Mouse (Mus musculus): ENCODE measurements around the gene Sf1. TPM values are rescaled to one million over a fixed set of nuclear protein-coding genes. Genes with fewer than 3 reads are reported as not detected.

Gene Sf1
- total and polyA plus RNA-seq, 2 experiments from 2014 or later: 38.3 to 41.8 TPM

GRCm38 (mm10) chr19:6388006-6388405 lies 24.5 kb downstream of the Sf1 start:
- DNase-seq (ENCODE audit: low spot score) (no peak), ATAC-seq (ENCODE audit: insufficient read depth, low read depth) (no peak)
- H3K9ac ChIP-seq (replicated peaks; ENCODE audit: low read depth, low read length): no peak overlapping the region
- H3K4me1 ChIP-seq (ENCODE audit: control insufficient read depth, insufficient read depth): peaks cover 17% of the 10 kb centered on the region
- peak; percentile 44 for TF ChIP-seq CTCF (IDR thresholded peaks at IDR 0.05; ENCODE audit: low read depth)
- TF ChIP-seq EP300 (IDR thresholded peaks at IDR 0.05; ENCODE audit: low read depth): no peak
- no peaks in the 10 kb centered on the region for H3K27me3 ChIP-seq (ENCODE audit: control insufficient read depth, insufficient read depth, low read length)
- WGBS: 65% methylated on average over 13 of the region's 13 CpGs
- no peak overlapping the region for H3K4me3 ChIP-seq (ENCODE audit: low read depth, low read length)
- H3K9me3 ChIP-seq (replicated peaks; ENCODE audit: control insufficient read depth, low read length): no peaks in the 10 kb centered on the region
- no peak overlapping the region for H3K4me2 ChIP-seq (ENCODE audit: low read depth, low read length)
- H3K27ac ChIP-seq (ENCODE audit: low read depth): no peak overlapping the region
- peaks cover 59% of the 10 kb centered on the region for H3K36me3 ChIP-seq (replicated peaks; ENCODE audit: control insufficient read depth, insufficient read depth, low read length)

DNA sequence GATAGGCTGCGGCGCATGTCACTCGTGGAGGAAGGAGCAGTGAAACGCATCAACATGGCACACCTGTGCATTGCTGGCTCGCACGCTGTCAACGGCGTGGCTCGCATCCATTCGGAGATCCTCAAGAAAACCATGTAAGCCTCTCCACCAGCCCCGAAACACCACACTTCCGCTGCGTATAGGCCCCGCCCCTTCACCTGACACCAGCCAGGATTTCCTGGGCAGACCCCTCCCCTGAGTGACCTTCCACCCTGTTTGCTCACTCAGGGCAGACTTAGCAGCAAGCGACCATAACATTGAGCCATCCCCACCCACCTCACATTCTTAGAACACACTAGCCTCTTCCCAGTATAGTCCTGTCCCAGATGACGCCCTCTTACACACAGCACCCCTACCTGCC lies 26.3 kb downstream of the Sf1 start:
- ATAC-seq (ENCODE audit: insufficient read depth, low read depth) (no peak), DNase-seq (ENCODE audit: low spot score) (no peak)
- no peak overlapping the region for H3K9ac ChIP-seq (replicated peaks; ENCODE audit: low read depth, low read length)
- H3K4me3 ChIP-seq (ENCODE audit: low read depth, low read length): no peak overlapping the region
- H3K4me1 ChIP-seq (ENCODE audit: control insufficient read depth, insufficient read depth): peaks cover 5% of the 10 kb centered on the region; the same call in 1 of the 2 replicates
- WGBS: 47% methylated on average over 16 of the region's 16 CpGs
- no peak for TF ChIP-seq CTCF (IDR thresholded peaks at IDR 0.05; ENCODE audit: low read depth)
- no peak for TF ChIP-seq EP300 (IDR thresholded peaks at IDR 0.05; ENCODE audit: low read depth)
- H3K4me2 ChIP-seq (ENCODE audit: low read depth, low read length): peak overlapping the region; percentile 8; the same call in 1 of the 2 replicates
- no peak overlapping the region for H3K27ac ChIP-seq (ENCODE audit: low read depth)
- H3K36me3 ChIP-seq (replicated peaks; ENCODE audit: control insufficient read depth, insufficient read depth, low read length): peaks cover 74% of the 10 kb centered on the region
- no peaks in the 10 kb centered on the region for H3K9me3 ChIP-seq (replicated peaks; ENCODE audit: control insufficient read depth, low read length)
- H3K27me3 ChIP-seq (ENCODE audit: control insufficient read depth, insufficient read depth, low read length): no peaks in the 10 kb centered on the region

DNA sequence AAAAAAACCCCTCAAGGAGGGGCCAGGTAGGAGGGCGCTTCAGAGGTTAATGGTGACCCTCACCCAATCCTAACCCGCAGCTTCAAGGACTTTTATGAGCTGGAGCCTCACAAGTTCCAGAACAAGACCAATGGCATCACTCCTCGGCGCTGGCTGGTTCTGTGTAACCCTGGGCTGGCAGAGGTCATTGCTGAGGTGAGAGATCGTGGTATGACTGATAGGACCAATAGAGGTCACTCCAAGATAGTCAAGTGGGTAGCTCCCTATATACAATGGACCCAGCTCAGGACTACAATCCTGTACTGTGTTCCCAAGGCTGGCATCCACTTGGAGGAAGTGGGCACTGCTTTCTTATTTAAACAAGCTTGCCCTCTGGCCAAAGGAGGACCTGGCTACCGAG lies 26.8 kb downstream of the Sf1 start:
- Histone ChIP-seq H3K9ac (replicated peaks; ENCODE audit: low read depth, low read length) (no peak overlapping the region), H3K27ac (ENCODE audit: low read depth) (no peak overlapping the region), H3K4me1 (ENCODE audit: control insufficient read depth, insufficient read depth) (peaks cover 5% of the 10 kb centered on the region; the same call in 1 of the 2 replicates), H3K27me3 (ENCODE audit: control insufficient read depth, insufficient read depth, low read length) (no peaks in the 10 kb centered on the region), H3K9me3 (replicated peaks; ENCODE audit: control insufficient read depth, low read length) (no peaks in the 10 kb centered on the region), H3K36me3 (replicated peaks; ENCODE audit: control insufficient read depth, insufficient read depth, low read length) (peaks cover 74% of the 10 kb centered on the region), H3K4me2 (ENCODE audit: low read depth, low read length) (no peak overlapping the region), H3K4me3 (ENCODE audit: low read depth, low read length) (no peak overlapping the region)
- DNase-seq (ENCODE audit: low spot score) (no peak), ATAC-seq (ENCODE audit: insufficient read depth, low read depth) (no peak)
- TF ChIP-seq EP300 (IDR thresholded peaks at IDR 0.05; ENCODE audit: low read depth) (no peak), CTCF (IDR thresholded peaks at IDR 0.05; ENCODE audit: low read depth) (no peak)
- 72% methylated on average over 6 of the region's 6 CpGs for WGBS

DNA sequence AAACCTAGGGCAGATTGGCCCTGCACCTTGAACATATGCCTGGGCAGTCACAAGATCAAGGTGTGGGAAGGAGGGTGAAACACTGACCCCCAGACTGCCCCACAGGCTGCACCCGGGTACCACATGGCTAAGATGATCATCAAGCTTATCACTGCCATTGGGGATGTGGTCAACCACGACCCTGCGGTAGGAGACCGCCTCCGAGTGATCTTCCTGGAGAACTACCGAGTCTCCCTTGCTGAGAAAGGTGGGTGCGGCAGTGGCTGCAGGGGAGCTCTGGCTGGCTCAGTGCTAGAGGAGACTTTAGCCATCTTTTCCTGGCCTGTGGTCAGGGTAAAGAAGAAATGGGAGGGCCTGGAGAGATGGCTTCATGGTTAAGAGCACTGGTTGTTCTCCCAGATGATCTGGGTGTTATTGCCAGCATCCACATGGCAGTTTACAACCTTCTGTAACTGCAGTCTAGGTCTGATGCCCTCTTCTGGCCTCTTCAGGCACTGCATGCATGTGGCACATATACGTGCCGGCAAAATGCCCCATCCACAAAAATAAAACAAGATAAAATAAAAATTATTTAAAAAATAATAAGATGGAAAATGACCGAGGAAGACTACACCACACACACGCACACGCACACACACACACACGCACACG lies 29.4 kb downstream of the Sf1 start:
- no peaks in the 10 kb centered on the region for H3K9me3 ChIP-seq (replicated peaks; ENCODE audit: control insufficient read depth, low read length)
- no peak overlapping the region for H3K27ac ChIP-seq (ENCODE audit: low read depth)
- H3K36me3 ChIP-seq (replicated peaks; ENCODE audit: control insufficient read depth, insufficient read depth, low read length): peaks cover 69% of the 10 kb centered on the region
- DNase-seq (ENCODE audit: low spot score) (no peak), ATAC-seq (ENCODE audit: insufficient read depth, low read depth) (no peak)
- 92% methylated on average over 14 of the region's 14 CpGs for WGBS
- H3K4me3 ChIP-seq (ENCODE audit: low read depth, low read length): no peak overlapping the region
- TF ChIP-seq EP300 (IDR thresholded peaks at IDR 0.05; ENCODE audit: low read depth) (no peak), CTCF (IDR thresholded peaks at IDR 0.05; ENCODE audit: low read depth) (peak; percentile 40)
- H3K27me3 ChIP-seq (ENCODE audit: control insufficient read depth, insufficient read depth, low read length): no peaks in the 10 kb centered on the region
- H3K9ac ChIP-seq (replicated peaks; ENCODE audit: low read depth, low read length): no peak overlapping the region
- no peaks in the 10 kb centered on the region for H3K4me1 ChIP-seq (ENCODE audit: control insufficient read depth, insufficient read depth)
- no peak overlapping the region for H3K4me2 ChIP-seq (ENCODE audit: low read depth, low read length)

GRCm38 (mm10) chr19:6393637-6394036 lies 30.1 kb downstream of the Sf1 start:
- no peaks in the 10 kb centered on the region for H3K9me3 ChIP-seq (replicated peaks; ENCODE audit: control insufficient read depth, low read length)
- ATAC-seq (ENCODE audit: insufficient read depth, low read depth): no peak
- H3K4me1 ChIP-seq (ENCODE audit: control insufficient read depth, insufficient read depth): peaks cover 6% of the 10 kb centered on the region; the same call in 1 of the 2 replicates
- H3K9ac ChIP-seq (replicated peaks; ENCODE audit: low read depth, low read length): no peak overlapping the region
- H3K27ac ChIP-seq (ENCODE audit: low read depth): no peak overlapping the region
- peaks cover 65% of the 10 kb centered on the region for H3K36me3 ChIP-seq (replicated peaks; ENCODE audit: control insufficient read depth, insufficient read depth, low read length)
- DNase-seq (ENCODE audit: low spot score): no peak
- no peaks in the 10 kb centered on the region for H3K27me3 ChIP-seq (ENCODE audit: control insufficient read depth, insufficient read depth, low read length)
- WGBS: 88% methylated on average over 16 of the region's 16 CpGs
- no peak overlapping the region for H3K4me2 ChIP-seq (ENCODE audit: low read depth, low read length)
- no peak overlapping the region for H3K4me3 ChIP-seq (ENCODE audit: low read depth, low read length)
- TF ChIP-seq CTCF (IDR thresholded peaks at IDR 0.05; ENCODE audit: low read depth) (no peak), EP300 (IDR thresholded peaks at IDR 0.05; ENCODE audit: low read depth) (no peak)

- H3K9me3 ChIP-seq (replicated peaks; ENCODE audit: control insufficient read depth, low read length): no peaks in the 10 kb centered on the region
- H3K27ac ChIP-seq (ENCODE audit: low read depth): no peak overlapping the region
- ATAC-seq (ENCODE audit: insufficient read depth, low read depth) (no peak), DNase-seq (ENCODE audit: low spot score) (no peak)
- H3K4me2 ChIP-seq (ENCODE audit: low read depth, low read length): no peak overlapping the region
- peaks cover 21% of the 10 kb centered on the region for H3K4me1 ChIP-seq (ENCODE audit: control insufficient read depth, insufficient read depth)
- H3K36me3 ChIP-seq (replicated peaks; ENCODE audit: control insufficient read depth, insufficient read depth, low read length): peaks cover 40% of the 10 kb centered on the region
- 87% methylated on average over 5 of the region's 5 CpGs for WGBS
- TF ChIP-seq EP300 (IDR thresholded peaks at IDR 0.05; ENCODE audit: low read depth) (no peak), CTCF (IDR thresholded peaks at IDR 0.05; ENCODE audit: low read depth) (no peak)
- no peaks in the 10 kb centered on the region for H3K27me3 ChIP-seq (ENCODE audit: control insufficient read depth, insufficient read depth, low read length)
- no peak overlapping the region for H3K9ac ChIP-seq (replicated peaks; ENCODE audit: low read depth, low read length)
- no peak overlapping the region for H3K4me3 ChIP-seq (ENCODE audit: low read depth, low read length)
Observed at GRCm38 (mm10) chr19:6396237-6396636, 32.7 kb downstream of the Sf1 start.

Measured in heart, postnatal 0 days (tissue).